Comparison of ENCODE assay signal across 17 mouse cellular contexts in genomic region chr10:123789374-123789773, GRCm38 (mm10).
"Had no signal": no experiment of that assay in that cellular context is flagged by ENCODE, and none has a peak within 500 bp of the region (broad histone marks: within the 10 kb centered on the region; RNA-seq: fewer than 3 reads in every experiment).

No protein-coding gene starts in this region.

- H3K9ac ChIP-seq: liver, postnatal 0 days; lung, embryonic 15.5 days; midbrain, embryonic 13.5 days; midbrain, embryonic 15.5 days; neural tube, embryonic 12.5 days; stomach, embryonic 15.5 days had no signal

- ATAC-seq: lung, postnatal 0 days; midbrain, embryonic 13.5 days; midbrain, embryonic 15.5 days had no signal

- H3K4me3 ChIP-seq: lung, embryonic 15.5 days; megakaryocyte, embryonic 14.5 days; midbrain, embryonic 13.5 days; midbrain, embryonic 15.5 days; neural tube, embryonic 12.5 days; stomach, embryonic 15.5 days had no signal

- H3K27me3 ChIP-seq: lung, embryonic 15.5 days; megakaryocyte, embryonic 14.5 days; midbrain, embryonic 13.5 days; midbrain, embryonic 15.5 days; neural tube, embryonic 12.5 days; stomach, embryonic 15.5 days had no signal

- H3K27ac ChIP-seq: lung, embryonic 15.5 days; macrophage; midbrain, embryonic 13.5 days; midbrain, embryonic 15.5 days; neural tube, embryonic 12.5 days; stomach, embryonic 15.5 days; stomach, postnatal 0 days had no signal

- H3K4me1 ChIP-seq: lung, embryonic 15.5 days; megakaryocyte, embryonic 14.5 days; midbrain, embryonic 13.5 days; midbrain, embryonic 15.5 days; neural tube, embryonic 12.5 days; stomach, embryonic 15.5 days had no signal

- H3K4me2 ChIP-seq: lung, embryonic 15.5 days; midbrain, embryonic 11.5 days; midbrain, embryonic 13.5 days; midbrain, embryonic 15.5 days; neural tube, embryonic 12.5 days; stomach, embryonic 15.5 days had no signal

- H3K9me3 ChIP-seq: lung, embryonic 15.5 days; midbrain, embryonic 13.5 days; midbrain, embryonic 15.5 days; neural tube, embryonic 12.5 days; stomach, embryonic 15.5 days had no signal

- DNase-seq: liver, postnatal 0 days; lung, adult 2 months; lung, postnatal 14 days; lung, postnatal 36 days; thymus, adult 18-20 months; thymus, postnatal 14 days; thymus, postnatal 36 days had no signal

- H3K36me3 ChIP-seq: lung, embryonic 15.5 days; midbrain, embryonic 13.5 days; midbrain, embryonic 15.5 days; neural tube, embryonic 12.5 days; stomach, embryonic 15.5 days had no signal
